Mouse (Mus musculus) heart, adult 2 months (tissue): ENCODE data around the gene Oprd1.

ENCODE experiments used
- CTCF ChIP-seq: fragments of 200-600 bp; IDR thresholded peaks from 2 replicates; pipeline ENCODE4 v1.8.1; 2022; ENCODE audit warnings: antibody characterized with exemption, mild to moderate bottlenecking, moderate library complexity
- EP300 ChIP-seq: fragments of 200-500 bp; IDR thresholded peaks from 2 replicates; pipeline ENCODE4 v1.6.1; 2011; ENCODE audit warnings: low read depth, low read length, control low read depth; ENCODE audit not compliant: insufficient read depth
- POLR2A ChIP-seq: fragments of 200-500 bp; IDR thresholded peaks from 2 replicates; pipeline ENCODE4 v1.6.1; 2011; ENCODE audit warnings: mild to moderate bottlenecking, low read depth, low read length, control low read depth; ENCODE audit not compliant: insufficient read depth

- no peak for TF ChIP-seq CTCF
- TF ChIP-seq POLR2A, result no peak
- no peak for TF ChIP-seq EP300
Observed at GRCm38 (mm10) chr4:132095043-132095442, 49.2 kb downstream of the Oprd1 start.
